Mouse (Mus musculus): ENCODE measurements around the gene Tmem198.

Tmem198 gene

DNA sequence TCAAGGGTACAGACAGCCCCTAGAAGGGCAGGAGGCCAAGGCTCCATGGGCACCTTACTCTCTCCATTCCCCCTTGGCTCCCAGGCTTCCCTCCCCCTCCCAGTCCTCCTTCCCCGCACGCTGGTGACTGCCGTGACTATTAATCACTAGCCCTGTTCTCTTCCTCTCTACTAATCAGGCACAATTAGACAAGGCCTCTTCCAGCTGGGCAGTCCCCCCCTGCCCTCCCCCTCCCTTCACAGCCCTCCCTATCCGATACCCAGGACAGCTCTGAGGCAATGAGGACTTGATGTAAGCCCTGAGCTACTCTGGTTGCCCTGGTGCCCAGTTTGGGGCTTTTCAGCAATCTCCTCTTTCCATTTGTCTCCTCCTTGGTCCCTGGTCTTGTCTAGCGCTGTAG lies 23.4 kb upstream of the Tmem198 start:
- DNase-seq, result no peak

DNA sequence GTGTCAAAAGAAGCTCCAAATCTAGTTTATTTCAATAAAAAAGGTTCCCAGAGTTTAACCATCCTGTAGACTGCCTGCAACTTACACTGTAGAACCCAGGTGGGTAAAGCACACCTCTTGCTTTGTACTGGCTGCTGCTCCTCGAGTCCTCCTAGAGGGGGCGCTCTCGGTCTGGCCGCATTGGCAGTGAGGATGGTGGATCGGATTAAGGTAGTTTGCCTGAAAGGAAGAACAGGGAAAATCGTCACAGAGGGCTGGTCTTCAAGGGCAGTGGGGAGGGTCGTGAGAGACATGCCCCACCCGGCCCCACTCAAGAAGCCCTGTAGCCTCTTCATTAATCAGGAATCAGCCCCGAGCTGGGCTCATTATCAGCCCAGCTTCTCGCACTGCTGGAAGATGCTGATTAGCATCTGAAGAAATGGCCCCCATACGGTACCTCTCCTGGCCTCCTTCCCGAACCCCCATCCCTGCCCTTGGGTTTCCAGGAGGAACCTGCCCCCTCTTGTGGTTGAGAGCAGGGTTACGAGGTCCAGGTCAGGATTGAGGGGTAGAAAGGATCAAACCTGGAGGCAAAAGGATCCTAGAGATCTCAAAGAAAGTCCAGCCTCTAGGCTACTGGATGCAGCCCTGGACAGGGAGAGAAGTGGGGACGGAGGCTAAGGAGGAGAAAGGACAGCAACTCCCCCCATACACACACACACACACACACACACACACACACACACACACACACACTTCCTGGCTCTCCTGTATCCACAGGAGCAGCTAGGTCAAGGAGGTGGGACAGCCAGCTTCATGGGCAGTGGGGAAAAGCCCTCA lies 22.4 kb upstream of the Tmem198 start:
- no peak for DNase-seq

DNA sequence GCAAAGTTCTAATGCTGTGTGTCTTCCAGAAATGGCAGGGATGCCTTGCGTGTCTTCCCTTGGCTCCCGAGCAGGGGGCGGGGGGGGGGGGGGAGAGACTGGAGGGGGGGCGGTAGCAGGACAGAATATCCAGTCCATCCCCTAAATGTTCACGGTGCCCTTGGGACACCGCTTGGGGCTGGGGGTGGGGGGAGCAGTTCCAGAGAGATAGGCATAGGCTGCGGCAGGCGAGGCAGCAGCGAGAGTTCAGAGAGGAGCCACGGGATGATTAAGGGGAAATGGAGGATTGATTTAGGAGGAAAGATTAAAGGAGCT lies 21.7 kb upstream of the Tmem198 start:
- no peak for DNase-seq

DNA sequence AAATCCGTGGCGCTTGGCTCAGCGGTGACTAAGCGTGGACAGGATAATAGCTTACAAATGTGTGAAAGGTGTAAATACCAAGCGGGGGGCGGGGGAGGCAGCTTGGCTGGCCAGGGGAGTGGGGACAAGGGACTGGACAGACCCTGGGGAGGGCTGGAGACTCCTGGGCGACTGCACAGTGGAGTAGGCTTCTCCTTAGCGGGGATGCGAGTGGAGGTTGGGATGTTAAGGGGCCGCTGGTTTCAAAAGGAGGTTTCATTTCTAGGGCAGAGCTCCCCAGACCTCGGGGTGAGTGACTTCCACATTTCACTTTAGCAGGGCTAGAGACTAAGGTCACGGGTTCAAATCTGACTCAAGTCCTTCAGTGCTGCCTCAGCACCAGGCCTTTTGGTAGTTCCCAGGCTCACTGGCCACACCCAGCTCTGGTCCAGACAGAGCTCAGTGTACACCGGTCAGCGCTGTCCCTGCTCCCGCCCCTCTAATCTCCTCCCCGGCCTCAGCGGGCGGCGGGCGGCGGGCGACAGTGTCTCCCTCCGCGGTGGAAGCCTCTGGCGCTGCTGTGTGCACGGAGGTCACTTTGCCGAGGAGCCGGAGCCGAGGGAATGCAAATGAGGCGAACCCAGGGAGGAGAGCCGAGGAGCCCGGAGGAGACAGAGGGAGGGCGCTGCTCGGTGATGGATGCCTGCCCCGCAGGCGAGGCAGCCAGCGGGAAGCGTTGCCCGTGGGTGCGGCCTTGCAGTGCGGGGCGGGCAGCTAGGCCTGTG lies 21.1 kb upstream of the Tmem198 start:
- peak; percentile 72 for DNase-seq

DNA sequence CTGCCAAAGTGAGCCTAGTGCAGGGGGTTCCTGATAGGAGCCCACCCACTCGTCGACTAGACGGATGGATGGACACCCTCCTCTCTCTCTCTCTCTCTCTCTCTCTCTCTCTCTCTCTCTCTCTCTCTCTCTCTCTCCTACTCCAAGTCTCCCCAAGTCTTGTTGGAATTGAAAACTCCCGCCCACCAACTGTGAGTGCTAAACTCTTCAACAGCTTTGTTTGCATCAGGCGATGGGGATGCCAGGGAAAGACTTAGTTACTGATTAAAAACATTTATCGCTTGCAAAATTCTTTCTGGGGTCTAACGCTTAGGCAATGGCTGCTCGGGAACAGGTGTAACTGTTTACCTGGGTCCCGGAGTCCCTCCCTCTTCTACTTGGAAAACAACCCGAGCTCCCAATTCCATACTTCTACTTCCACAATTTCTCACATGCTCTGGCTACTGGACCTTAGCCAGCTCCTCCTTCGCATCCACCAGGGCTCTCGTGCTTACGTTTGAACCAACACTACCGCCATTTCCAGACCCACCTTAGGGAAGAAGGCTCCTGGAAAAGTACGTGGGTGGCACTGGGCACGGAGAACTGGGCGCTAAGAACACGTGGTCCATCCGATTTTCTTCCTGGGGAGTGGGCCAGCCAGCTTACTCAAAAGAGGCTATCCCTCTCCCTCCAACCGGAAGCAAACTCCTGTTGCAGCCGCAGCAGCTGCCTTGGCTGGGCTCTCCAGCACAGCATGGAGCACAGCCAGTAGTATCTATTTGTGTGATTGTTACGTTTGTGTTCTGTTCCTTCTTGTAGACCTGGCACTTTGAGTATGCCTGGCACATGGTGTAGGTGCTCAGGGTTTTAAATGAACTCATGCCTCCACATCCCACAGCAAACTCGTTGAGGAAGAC lies 20.3 kb upstream of the Tmem198 start:
- peak; percentile 67 for DNase-seq

DNA sequence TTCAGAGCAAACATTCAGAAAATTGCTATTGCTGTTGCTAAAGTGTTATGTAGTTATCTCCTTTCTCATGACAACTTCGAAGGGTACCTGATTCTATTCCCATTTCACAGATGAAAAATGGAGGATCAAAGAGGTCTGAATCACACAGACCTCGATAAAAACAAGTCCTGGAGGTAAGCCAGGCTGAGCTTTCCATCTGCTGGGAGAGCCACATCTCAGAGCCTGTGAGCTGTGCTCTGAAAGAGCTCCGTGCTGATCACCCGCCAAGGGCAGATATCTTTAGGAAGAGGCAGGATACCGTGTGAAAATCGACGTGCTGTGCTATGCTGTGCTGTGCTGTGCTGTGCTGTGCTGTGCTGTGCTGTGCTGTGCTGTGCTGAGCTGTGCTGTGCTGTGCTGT lies 19.0 kb upstream of the Tmem198 start:
- no peak for DNase-seq

DNA sequence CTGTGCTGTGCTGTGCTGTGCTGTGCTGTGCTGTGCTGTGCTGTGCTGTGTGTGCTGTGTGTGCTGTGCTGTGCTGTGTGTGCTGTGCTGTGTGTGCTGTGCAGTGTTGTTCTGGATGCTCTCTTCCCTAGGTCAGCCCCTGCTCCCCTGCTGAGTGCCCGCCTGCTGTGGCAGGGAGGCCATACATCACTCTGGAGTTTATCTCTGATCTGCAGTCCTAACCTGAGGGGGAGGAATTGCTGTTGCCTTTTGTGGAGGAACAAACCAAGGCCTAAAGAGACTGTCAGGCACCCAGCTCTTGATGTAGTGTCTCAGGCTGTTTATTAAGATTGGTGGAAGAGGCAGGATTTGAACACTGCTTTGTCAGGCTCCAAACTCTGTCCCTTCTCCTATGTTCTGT lies 16.7 kb upstream of the Tmem198 start:
- no peak for DNase-seq

DNA sequence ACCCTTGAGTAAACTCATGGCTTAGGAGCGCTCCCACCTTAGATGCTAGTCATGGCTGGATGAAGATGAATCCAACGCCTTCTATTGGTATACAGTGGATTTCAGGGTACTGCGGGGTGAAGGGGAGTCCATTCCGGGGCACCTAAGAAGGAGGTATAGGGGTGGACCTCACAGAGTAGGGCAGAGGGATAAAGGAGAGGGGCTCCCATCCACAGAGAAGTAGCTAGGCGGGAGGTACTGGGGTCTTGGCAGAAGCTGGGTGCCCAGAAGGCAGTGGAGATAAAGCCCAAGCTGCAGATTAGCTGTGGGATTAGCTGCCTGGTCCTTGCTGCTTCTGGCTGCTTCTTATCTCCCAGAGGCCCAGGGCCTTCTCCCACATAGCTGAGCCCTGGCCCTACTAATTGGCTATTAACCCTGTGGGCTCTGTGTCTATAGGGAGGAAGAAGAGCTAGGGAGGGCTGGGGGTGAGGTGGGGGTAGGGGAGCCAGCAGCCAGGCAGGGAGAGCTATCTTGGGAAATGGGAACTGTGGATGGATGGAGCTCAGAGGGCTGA lies 15.6 kb upstream of the Tmem198 start:
- no peak for DNase-seq

DNA sequence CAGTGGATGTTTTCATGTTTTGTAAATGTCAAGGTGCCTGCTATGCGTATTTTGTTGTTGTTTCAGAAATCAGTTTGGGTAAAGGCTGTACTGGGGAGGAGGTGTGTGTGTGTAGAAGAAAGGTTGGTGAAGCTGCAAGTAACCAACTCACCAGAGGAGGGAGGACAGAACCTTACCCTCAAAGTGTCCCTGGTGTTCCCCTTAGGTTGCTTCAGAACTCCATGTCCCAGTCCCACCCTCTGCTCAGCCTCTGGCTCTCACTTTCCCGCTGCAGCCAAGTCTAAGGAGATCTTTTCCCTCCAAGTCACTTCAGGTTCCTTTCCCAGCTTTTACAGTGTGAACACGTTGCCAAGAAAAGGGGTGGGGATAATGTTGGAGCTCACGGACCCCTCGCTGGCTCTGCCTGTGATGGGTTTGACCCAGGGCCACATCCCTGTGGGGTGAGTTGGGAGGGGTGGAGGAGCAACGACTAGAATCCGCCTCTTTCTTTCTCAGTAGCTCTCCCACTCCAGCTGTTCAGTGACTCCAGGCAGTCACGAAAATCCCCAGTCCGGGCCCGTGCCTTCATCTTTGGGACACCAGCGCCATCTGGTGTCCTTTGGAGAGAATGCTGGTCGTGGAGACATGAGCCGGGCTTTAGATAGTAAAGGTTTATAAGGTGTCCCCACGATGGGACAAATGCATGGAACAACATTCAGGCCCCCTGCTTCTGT lies 12.0 kb upstream of the Tmem198 start:
- peak; percentile 89 for DNase-seq

DNA sequence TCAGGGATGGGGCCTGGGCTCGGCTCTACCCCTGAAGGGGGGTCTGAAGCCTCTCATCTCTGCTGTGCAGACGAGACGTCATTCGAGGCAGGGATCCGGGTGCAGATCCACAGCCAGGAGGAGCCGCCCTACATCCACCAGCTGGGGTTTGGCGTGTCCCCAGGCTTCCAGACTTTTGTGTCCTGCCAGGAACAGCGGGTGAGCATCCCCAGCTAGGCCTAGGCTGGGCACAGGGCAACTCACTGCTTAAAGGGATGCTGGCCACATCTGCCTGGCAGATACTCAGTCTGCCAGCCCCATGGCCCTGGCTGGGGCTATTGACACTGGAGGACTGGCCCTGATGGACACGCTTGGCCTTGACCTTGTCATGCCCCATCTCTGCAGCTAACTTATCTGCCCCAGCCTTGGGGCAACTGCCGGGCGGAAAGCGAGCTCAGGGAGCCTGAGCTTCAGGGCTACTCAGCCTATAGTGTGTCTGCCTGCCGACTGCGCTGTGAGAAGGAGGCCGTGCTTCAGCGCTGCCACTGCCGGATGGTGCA lies 10.0 kb upstream of the Tmem198 start:
- no peak for DNase-seq

DNA sequence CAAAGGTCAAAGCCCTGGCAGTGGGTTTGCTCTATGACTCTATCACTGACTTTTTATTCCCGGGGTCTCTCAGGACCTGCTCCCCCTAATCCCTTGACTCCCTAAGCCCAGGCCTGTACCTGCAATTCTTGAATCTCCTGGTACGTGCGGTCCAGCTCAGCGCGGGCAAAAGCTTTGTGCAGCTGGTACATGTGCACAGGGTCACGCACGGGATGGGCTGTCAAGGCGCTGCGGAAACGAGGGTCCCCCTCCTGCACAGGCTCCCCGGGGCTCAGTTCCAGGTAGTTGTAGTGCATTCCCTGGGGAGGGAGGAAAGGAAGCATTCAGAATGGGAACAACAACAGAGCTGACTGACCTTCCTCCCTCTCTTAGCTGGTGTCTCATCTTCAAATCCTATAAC lies 2.9 kb upstream of the Tmem198 start:
- DNase-seq, result no peak

DNA sequence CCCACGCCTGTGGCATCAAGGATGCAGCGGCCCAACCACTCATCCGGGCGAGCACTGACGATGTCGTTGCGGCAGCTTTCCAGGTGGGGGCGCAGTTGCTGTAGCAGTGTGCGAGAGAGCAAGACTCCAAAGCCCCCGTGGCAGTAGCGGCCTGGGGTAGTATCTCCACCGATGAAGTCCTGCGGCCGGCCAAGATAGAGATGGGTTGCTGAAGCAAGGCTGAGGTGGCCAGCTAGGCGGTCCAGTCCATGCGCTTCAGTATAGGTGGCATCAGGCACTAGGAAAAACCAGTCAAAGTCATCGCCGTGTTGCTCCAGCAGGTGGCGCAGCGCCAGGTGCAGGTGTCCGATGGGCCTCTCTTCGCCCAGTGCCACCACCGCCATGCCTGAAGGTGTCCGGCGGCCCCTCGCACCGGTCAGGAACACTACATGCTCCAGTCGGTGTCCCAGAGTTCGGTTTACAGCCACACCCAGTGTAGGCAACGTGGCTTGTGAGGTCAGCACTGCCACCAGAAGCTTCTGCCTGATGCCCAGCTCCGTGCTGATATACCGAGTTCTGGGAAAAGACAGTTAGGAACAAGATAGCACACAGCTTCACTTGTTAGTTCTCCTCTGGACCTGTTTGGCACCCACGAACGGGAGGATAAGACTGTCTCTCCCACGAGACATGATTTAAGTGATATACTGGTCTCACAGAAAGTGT lies 1.9 kb upstream of the Tmem198 start:
- DNase-seq, result peak; percentile 91

DNA sequence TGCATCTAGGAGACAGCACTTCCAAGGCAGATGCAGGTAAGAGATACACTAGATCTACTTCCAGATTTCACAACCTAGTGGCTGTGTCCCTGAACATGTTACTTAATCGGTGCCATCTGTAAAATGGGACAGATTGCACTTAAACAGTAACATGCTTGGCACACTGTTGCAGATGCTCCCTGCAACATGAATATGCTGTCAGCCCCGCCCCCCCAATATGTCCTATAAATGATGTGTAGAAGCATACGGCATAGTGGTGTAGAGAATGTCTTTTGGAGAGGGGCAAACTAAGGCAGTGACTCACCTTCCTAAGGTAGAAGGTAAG lies 1.4 kb upstream of the Tmem198 start:
- peak; percentile 11 for DNase-seq

DNA sequence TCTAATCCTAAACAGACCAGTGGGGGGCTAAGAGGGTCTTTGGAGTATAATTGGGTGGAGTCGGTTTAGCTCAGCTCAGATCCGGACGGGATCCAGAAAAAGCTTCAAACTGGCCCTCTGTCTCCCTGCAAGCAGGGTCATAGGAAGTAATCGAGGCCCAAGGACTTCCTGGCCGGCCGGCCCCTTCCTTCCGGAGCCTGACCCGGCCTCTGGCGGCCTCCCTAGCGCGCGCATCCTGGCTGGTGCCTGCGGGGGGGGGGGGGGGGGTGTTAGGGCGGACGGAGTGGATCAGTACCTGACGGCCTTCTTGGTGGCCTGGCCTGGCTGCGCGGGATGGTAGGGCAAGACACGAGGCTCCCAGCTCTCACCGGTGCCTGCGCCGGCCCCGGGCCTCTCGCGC lies 835 bp upstream of the Tmem198 start:
- peak; percentile 77 for DNase-seq

DNA sequence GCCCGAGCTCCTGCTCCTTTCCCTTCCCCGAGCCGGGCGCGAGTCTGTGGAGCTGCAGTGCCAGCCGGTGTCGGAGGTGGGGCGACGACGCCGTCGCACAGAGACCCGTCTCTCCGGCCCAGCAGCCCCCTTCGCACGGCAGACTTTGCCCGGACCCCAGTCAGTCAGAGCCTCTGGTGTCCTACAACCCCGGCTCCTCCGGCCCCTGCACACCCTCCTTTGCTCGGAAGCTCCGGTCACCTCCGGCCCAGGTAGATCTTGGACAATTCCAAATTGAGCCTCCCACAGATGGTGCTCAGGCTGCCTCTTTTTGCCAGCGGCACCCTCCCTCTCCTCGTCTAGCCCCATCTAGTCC lies 280 bp downstream of the Tmem198 start:
- DNase-seq, result no peak

DNA sequence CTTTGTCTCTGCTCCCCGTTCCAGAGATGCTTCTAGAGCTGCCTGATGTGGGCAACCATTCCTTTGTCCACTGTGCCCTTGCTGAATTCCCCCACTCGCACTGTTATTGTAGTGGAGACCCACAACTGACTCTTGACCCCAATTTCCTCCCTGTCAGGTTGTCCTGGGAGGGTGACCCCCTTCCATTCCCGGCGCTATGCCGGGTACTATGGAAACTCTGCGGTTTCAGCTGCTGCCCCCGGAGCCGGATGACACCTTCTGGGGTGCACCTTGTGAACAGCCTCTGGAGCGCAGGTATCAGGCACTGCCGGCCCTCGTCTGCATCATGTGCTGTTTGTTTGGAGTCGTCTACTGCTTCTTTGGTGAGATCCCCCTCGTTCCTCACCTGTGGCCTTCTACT lies 704 bp downstream of the Tmem198 start:
- peak; percentile 18 for DNase-seq

DNA sequence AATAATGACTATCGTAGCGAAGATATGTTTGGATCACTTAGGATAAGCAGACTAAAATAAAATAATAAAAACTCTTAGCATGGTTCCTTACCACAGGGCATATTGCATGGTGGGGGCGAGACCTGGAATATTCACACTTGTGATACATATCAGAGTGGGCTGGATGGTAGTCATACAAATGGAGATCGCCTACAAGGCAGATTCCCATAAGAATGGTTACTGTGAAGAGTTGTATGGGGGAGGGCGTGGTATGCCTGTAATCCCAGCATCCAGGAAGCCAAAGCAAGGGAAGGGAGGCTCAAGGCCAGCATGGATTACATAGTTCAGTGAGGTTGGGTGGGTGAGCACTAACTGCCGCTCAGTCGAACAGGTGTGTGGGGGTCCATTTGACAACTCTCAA lies 1.4 kb downstream of the Tmem198 start:
- DNase-seq, result peak; percentile 7

DNA sequence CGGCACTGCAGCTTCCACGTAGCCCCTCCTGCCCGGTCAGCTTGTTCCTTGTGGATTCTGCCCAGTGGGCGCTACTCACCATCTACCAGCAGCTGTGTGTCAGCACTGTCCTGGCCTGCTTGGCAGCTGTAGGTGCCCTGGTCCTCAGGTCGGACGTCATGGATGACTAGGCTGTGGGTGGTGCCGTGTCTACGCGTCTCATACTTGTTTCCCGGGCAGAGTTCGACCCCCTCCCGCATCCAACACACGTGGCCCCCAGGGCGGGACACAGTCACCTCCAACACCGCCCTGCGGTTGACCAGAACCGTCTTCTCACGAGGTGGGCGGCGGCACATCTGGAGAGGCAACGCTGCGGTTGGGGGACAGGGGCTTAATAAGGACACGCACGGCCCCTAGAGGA lies 7.2 kb downstream of the Tmem198 start:
- DNase-seq, result peak; percentile 46

DNA sequence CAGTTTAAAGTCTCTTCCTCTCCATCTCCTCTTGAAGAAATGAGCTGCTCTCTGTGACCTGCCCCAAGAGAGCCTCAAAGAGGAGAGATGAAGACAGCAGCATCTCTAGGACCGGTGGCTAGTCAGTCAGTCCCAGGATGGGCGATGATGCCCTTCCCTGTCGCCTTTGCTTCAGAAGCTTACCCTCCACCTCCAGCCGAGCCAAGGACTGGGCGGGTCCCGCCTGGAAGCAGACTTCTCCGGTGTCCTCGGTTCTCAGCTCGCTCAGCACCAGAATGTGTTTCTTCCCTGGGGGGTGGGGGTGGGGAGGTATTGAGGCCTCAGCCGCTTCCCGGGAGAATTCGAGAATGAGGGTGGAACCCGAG lies 7.7 kb downstream of the Tmem198 start:
- DNase-seq, result no peak

DNA sequence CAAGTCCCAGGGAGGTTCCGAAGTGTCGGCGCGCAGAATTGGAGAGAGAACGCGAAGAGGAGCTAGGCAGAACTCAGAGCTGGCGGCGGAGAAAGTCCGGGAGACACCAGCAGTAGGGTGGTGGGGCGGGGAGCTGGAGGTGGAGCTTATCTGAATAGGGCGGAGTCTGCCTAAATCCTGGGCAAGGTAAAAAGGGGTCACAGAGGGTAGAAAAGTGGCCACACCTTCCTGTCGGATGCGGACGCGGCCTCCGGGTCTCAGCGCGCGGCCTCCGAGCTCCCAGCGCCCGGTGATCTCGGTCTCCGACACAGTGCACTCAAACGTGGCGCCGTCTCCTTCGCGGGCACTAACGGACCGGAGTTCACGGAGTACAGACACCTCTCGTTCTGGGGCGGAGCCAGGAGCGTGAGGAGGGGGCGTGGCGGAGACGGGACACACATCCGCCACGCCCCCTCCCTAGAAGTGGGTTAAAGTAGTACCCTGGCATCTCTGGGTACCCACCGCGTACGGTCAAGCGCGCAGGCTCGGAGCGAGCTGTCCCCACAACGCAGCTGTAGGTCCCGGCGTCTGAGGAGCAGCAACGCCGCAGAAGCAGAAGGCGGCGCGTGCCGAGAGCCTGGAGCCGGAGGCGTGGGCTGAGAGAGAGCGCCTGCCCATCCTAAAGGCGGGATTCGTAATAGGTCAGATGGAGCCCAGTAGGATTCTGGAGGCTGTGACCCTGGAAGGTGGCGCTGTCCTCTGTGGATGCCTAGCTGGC lies 8.3 kb downstream of the Tmem198 start:
- DNase-seq, result peak; percentile 87
